Mouse (Mus musculus): ENCODE measurements around the gene Coq5. TPM values are rescaled to one million over a fixed set of nuclear protein-coding genes. Genes with fewer than 3 reads are reported as not detected.

Coq5 gene
- polyA plus RNA-seq (2015; fragmentation: Nextera tagmentation; extraction: Ambion mirVana): 89.5 and 90.2 TPM in 2 replicates

DNA sequence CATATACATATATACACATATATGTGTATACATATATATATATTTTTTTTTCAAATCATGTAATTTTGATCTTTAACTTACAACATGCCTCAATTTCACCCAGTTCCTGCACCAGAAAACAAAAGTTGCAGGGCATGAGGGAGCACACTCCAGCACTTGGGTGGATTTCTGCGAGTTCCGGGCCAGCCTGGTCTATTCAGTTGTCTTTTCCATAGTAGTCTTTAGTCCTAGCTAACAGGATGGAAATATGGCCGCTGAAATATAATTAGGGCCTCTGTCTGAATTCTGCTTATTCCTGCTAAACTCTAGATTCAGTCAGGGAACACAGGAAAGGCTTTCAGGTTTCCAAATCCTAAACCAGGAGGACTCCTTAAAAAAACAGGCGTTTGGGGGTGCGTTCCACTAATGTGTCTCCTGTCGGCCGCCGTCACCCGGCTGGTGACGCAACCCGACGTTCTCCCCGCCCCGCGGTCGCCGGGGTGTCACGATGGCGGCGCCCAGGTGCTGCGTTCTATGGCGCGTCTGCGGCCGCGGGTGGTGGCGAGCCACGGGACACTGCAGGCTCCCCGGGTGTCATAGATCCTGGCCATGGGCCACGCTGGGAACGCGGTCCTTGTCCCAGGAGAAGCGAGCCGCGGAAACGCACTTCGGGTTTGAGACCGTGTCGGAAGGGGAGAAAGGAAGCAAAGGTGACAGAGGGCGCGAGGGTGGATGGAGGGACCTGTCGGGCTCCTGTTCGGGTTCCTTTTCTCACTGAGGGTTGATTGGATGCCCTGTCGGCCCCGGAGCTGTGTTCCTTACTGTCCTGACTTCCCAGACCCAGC, at the start of gene Coq5:
Coq5 (plus strand) TSS at position 441 of the 824 bp plus-strand sequence.

DNA sequence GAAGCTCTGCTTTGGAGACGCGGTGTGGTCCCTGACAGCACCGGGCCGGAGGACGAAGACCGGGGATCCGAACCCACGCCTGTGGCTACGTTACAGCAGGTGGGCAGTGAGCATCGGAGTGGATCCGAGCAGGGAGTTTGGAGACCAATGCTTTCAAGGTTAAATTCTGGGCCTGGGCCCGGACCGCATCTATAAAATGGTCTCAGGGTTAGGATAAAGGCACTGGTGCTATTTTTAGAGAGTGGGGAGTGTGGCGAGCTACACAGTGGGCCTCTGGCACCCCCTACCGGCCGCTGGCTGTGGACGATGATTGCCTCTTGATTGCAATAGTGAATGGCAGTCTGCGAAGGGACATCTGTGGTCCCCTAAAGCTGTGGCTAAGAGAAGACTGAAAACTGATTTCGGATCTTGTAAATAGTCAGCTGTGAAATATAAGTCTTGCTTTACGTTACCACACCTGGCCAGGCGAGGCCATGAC, 43.6 kb upstream of the Coq5 start, which contains the start of gene Pop5:
Pop5 (plus strand) TSS at position 51 of the 478 bp plus-strand sequence.

DNA sequence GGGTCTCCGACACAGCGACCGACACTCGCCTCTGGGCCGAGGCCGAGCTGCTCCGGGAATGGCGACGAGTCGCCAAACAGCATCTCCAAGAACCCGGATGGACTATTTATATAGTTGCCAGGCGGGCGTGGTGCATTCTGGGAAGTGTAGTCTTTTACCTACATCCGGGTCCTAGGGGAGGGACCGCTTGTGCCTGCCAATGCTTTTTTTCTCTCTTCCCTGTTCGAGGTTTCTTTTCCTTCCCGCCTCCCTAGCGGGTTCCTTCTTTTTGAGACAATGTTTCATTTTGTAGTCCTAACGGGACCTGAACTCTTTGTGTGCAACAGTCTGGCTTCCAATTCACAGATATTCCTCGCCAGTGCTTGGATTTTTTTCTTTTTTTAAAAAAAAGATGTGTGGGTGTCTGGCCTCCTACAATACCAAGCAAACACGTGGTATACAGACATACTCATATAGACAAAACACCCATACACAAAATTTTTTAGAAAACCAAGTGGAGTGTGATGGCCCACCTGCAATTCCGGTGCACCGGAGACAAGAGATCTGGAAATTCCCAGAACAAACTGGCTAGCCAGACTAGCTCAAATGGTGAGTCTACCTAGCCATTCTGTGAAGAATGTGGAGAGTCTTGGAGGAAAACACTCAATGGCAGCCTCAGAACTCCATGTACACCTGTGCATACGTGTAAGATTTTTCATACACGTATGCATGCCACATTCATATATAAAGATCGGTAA, 6.5 kb upstream of the Coq5 start, which contains the start of gene Rnf10:
Rnf10 (minus strand) TSS at position 87 of the 737 bp plus-strand sequence.

DNA sequence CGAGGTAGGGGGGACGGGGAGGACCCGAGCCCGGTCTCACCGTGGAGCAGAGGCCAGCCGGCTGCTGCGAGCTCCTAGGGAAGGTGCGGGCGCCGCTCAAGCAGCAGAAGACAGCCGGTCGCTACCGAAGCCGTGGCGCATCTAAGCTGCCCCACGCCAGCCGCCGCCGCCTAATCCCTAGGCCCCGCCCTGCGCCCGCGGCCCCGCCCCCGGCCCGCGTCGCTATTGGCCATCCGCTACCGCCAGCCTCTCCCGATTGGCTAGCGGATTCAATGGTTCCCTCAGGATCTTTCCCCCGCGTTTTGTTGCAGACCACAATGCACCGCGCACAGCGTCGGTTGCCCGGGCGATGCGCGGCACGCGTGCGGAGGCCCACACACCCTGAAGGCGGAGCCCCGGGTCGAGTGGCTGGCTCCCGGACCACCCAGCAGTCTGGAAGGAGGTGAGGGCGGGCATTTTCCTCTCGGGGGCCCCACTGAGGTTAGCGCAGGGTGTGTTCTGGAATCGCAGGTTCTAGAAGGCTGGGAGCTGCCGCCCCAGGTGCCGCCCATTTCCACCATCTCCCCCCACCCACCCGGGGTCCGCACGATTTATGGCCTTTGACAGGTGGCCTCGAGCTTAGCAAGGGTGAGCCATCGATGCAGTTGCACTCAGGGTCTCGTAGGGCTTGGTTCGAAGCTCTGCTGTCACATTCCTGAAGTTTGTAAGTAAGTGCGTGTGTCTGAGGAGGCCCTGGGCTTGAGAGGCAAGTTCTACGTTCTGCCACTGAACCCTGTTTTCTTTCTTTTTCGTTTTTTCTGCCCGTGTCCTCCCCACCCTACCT, 21.5 kb downstream of the Coq5 start, which contains the start of gene Dynll1:
Dynll1 (minus strand) TSS at position 208 of the 823 bp plus-strand sequence.

DNA sequence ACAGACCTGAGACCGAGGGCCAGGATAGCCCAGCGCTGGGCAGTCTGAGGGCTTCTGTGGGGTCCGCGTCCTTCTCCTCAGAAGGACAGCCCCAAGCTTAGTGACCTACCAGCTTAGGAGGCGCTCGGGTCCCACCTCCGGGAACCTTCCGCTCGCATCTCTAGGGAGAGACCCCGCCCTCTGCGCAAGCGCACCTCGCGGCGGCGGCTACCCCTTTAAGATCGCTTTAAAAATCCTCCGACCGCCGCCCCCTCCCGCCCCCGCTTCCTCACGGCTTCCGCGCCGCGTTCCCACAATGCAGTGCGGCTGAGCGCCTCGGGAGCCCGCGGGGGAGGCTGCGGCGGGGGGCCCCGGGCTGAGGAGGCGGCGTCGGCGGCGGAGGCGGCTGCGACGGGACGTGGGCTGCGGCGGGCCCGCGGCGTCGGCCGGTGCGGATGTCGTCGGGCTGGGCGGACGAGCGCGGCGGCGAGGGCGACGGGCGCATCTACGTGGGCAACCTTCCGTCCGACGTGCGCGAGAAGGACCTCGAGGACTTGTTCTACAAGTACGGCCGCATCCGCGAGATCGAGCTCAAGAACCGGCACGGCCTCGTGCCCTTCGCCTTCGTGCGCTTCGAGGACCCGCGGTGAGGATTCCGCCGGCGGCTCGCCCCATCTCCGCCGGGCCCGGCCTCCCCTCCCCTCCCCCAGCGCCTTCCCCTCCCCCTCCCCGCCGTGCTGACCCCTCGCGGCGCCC, 47.6 kb downstream of the Coq5 start, which contains the start of gene Srsf9:
Srsf9 (plus strand) TSS at position 303 of the 735 bp plus-strand sequence.

GRCm38 (mm10) chr5:115340577-115341313, 61.3 kb downstream of the Coq5 start, which contains the start of the genes Gatc and Triap1:
Gene Gatc (minus strand): TSS chr5:115341178.
Gene Triap1 (plus strand): TSS chr5:115341225.

Other genes starting within 250 kb of the Coq5 start
- 16.4 and 20.0 TPM in 2 replicates for gene Gm10401, start 181.4 kb upstream of the Coq5 start, polyA plus RNA-seq (2015; fragmentation: Nextera tagmentation; extraction: Ambion mirVana)
- gene Acads, start 160.3 kb upstream of the Coq5 start, polyA plus RNA-seq (2015; fragmentation: Nextera tagmentation; extraction: Ambion mirVana): 97.2 and 104 TPM in 2 replicates
- gene Unc119b, start 144.7 kb upstream of the Coq5 start, polyA plus RNA-seq (2015; fragmentation: Nextera tagmentation; extraction: Ambion mirVana): 10.2 and 11.9 TPM in 2 replicates
- 42.9 and 45.9 TPM in 2 replicates for gene Mlec, start 121.5 kb upstream of the Coq5 start, polyA plus RNA-seq (2015; fragmentation: Nextera tagmentation; extraction: Ambion mirVana)
- 1.1 and 1.6 TPM in 2 replicates for gene Cabp1, start 85.3 kb upstream of the Coq5 start, polyA plus RNA-seq (2015; fragmentation: Nextera tagmentation; extraction: Ambion mirVana)
- 48.9 and 59.9 TPM in 2 replicates for gene Pop5, start 43.8 kb upstream of the Coq5 start, polyA plus RNA-seq (2015; fragmentation: Nextera tagmentation; extraction: Ambion mirVana)
- 97.3 and 98.4 TPM in 2 replicates for gene Rnf10, start 6.8 kb upstream of the Coq5 start, polyA plus RNA-seq (2015; fragmentation: Nextera tagmentation; extraction: Ambion mirVana)
- gene Dynll1, start 21.3 kb downstream of the Coq5 start, polyA plus RNA-seq (2015; fragmentation: Nextera tagmentation; extraction: Ambion mirVana): 565 and 667 TPM in 2 replicates
- gene Srsf9, start 47.5 kb downstream of the Coq5 start, polyA plus RNA-seq (2015; fragmentation: Nextera tagmentation; extraction: Ambion mirVana): 65.4 and 86.5 TPM in 2 replicates
- 18.5 and 20.5 TPM in 2 replicates for gene Gatc, start 61.5 kb downstream of the Coq5 start, polyA plus RNA-seq (2015; fragmentation: Nextera tagmentation; extraction: Ambion mirVana)
- gene Triap1, start 61.6 kb downstream of the Coq5 start, polyA plus RNA-seq (2015; fragmentation: Nextera tagmentation; extraction: Ambion mirVana): 35.3 and 37.8 TPM in 2 replicates
- 668 and 861 TPM in 2 replicates for gene Cox6a1, start 69.3 kb downstream of the Coq5 start, polyA plus RNA-seq (2015; fragmentation: Nextera tagmentation; extraction: Ambion mirVana)
- gene Msi1, start 149.9 kb downstream of the Coq5 start, polyA plus RNA-seq (2015; fragmentation: Nextera tagmentation; extraction: Ambion mirVana): 1.0 and 1.1 TPM in 2 replicates
- not detected in 2 replicates for gene Pla2g1b, start 186.6 kb downstream of the Coq5 start, polyA plus RNA-seq (2015; fragmentation: Nextera tagmentation; extraction: Ambion mirVana)
- gene Sirt4, start 205.1 kb downstream of the Coq5 start, polyA plus RNA-seq (2015; fragmentation: Nextera tagmentation; extraction: Ambion mirVana): 20.6 and 24.7 TPM in 2 replicates
- 50.9 and 53.6 TPM in 2 replicates for gene Pxn, start 227.0 kb downstream of the Coq5 start, polyA plus RNA-seq (2015; fragmentation: Nextera tagmentation; extraction: Ambion mirVana)

Data from skeletal muscle tissue, postnatal 0 days (tissue).